Mouse (Mus musculus) adrenal gland (tissue): ENCODE data around the gene Nlgn2.

Experiments
- intact Hi-C: fragments of 180-260 bp; cut with DNase I; formaldehyde crosslinking; loops from one replicate; pipeline ENCODE4 v1.15.1; 2025
- long read RNA-seq, 2 experiments: library from polyadenylated mRNA; unstranded; transcript quantifications; one replicate each; pipeline ENCODE4 v2.0.0; 2020; ENCODE audit warnings: borderline replicate concordance in 1 of 2; ENCODE audit not compliant: insufficient replicate concordance in 1 of 2

Gene Nlgn2
- long read RNA-seq, experiment 1, partial matches to known transcripts: 0 of 3 reads
- long read RNA-seq, experiment 1, other reads (novel, unspliced or antisense): 3 of 3 reads
- long read RNA-seq, experiment 2, partial matches to known transcripts: 0 of 4 reads
- long read RNA-seq, experiment 2, other reads (novel, unspliced or antisense): 4 of 4 reads

DNA sequence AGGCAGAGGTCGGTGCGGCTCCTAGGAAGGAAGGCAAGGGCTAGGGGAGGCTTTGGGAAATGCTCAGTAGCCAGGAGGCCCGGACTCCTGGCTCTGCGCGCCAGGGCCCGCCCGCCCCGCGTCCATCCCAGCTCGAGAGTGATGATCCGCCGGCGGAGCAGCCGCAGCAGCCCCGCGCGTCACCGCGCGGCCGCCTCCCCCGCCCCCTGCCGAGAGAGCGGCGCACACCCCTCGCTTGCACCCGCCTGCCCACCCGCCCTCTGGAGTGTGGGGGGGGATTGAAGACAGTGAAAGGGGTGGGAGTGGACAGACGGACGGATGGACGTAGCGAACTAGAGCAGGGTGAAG is at the start of gene Nlgn2:
Gene Nlgn2, minus strand, starts transcription at position 181 of the 348 bp plus-strand sequence.
- intact Hi-C loops: loop anchor here (5.0 kb wide), 1 partner anchor 35 kb away; the partner anchor contains the start of gene Fgf11

DNA sequence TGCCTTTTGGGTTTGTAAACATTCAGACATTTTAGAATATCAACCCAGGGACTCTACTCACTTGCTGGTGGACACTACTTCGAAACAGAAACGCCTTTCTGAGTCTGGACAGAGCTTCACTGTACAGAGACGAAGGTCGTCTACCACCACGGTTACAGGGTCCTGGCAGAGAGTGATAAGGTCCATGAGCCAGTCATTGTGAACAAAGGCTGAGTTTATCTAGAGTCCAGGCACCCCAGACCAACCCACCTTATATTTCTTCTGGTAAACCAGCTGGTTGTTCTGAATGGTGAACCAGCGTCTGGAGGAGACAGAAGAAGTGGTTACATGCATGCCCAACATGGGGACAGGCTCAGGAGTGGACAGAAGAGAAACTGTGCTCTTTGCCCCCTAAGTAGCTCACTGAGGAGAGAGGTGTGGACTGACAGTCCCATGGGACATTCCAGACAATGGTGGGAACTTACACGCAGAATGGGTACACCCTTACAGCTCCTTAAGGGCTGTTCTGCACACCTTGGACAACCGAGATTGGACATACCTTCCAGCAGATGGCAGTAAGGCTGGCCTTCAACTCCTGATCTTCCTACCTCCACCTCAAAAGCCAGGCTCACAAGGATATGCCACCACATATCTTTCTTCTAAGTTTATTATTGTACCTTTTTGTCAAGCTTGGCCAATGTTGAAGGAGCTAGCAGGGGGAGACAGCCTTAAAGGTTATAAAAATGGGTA is 49.5 kb upstream of the Nlgn2 start:
- intact Hi-C loops: no loop called here

DNA sequence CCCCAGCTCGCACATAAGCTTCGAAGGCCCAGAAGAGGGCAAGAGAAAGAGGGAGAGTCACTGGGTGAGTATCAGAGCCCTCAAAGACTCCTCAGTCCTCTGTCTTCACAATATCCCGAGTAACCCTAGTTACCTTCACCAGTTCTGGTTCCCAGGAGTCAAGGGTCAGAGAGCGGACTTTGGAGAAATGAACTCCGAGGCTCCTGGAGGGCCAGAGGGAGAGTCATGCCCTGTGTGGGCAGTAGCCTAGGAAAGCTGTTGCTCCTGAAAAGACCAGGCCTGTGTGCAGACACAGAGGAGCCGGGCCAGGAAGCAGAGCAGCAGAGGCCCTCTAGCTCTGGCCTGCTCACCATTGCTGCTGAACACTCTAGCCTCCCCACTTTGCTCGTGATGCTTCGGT is 47.1 kb upstream of the Nlgn2 start:
- intact Hi-C loops: no loop called here

- intact Hi-C loops: no loop called here
Measured at GRCm38 (mm10) chr11:69884240-69884639, 46.7 kb upstream of the Nlgn2 start.

DNA sequence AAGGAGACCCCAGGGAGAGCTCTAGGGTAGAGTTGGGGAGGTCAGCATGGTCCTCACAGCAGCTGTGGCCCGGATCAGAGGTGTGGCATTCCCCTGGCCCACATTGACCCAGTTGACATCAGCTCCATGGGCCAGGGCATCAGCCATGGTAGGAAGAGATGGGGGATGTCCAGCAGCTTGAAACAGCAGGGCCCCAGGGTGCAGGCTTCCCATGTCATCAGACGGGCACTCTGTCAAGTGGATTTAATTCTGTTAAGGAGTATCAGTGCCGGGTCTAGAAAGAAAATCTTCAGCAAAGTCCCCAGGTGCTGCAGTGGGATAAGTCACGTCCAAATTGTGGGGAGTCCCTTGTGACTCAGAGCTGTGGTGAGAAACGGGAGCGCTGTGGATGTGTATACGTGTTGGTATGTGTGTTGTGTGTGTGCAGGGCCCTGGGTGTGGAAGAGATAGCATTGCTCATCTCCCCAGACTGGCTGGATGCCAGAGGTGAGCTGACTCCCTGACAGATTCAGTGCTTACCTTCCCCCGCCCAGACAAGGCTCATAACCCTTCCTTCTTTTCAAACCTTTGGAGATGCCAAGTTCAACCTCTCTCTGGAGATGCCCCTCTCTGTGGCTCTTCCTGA is 46.1 kb upstream of the Nlgn2 start:
- intact Hi-C loops: no loop called here

- intact Hi-C loops: no loop called here
Measured at GRCm38 (mm10) chr11:69883066-69883465, 45.5 kb upstream of the Nlgn2 start.

GRCm38 (mm10) chr11:69881787-69882670 is 44.4 kb upstream of the Nlgn2 start:
- intact Hi-C loops: no loop called here

DNA sequence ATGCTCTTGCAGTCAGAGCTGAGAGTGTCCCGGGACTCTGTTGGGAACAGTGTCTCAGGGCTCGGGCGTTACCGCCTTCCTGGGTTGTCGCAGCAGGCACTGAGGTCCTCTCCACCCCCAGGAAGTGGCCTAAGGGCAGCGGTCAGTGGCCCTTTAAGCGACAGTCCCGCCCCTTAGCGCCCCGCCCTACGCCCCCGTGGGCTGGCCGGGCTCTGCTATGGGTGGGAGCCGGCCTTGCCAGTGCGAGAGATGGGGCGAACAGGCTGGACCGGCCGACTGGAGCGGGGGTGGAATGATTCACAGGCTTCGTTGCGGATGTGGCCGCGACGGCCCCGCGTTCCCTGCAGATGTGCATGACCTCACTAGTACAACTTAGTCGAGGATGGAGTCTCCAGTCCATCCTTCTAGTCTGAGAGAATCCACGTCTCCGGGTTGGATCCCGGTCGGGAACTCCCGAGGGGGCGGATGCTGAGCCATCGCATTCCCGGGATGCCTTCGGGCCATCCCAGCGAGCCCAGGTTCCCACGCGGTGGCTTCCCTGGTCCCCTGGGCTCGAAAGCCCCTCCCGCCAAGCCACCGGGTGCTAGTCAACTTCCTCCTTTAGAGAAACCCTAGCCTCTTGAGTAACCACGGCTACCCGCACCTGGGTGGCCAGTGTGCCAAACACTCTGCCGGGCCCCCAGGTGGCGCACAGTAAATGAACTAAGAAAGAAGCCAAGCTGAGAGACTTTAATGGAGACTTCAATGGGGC is 43.4 kb upstream of the Nlgn2 start, which contains the start of gene Kctd11:
Gene Kctd11, minus strand, starts transcription at position 554 of the 751 bp plus-strand sequence.
- intact Hi-C loops: no loop called here

GRCm38 (mm10) chr11:69880506-69880852 is 42.9 kb upstream of the Nlgn2 start:
- intact Hi-C loops: no loop called here

GRCm38 (mm10) chr11:69879711-69880110 is 42.1 kb upstream of the Nlgn2 start:
- intact Hi-C loops: loop anchor here (5.0 kb wide), 2 partner anchors 72 to 112 kb away; partner anchors contain the start of genes Tmem102 and Zbtb4

GRCm38 (mm10) chr11:69878952-69879351 is 41.4 kb upstream of the Nlgn2 start:
- intact Hi-C loops: loop anchor here (5.0 kb wide), 2 partner anchors 72 to 112 kb away; partner anchors contain the start of genes Tmem102 and Zbtb4

DNA sequence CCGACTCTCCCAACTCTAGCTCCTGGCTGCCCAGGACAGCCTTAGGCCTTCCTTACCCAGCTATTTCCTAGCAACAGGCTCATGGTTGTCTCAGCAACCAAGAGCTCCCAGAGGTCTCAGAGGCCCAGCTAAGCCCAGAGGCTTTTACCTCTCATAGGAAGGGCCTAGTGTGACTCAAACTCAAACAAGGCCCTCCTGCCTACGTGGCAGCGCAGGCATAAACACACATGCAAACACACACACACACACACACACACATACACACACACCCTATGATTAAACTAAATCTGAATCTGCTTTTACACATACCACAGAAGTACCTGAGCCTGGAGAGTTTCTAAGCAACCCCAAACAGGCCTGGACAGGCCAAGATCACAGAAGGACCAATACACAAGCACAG is 40.8 kb upstream of the Nlgn2 start:
- intact Hi-C loops: loop anchor here (5.0 kb wide), 2 partner anchors 71 to 111 kb away; partner anchors contain the start of genes Tmem102 and Zbtb4

DNA sequence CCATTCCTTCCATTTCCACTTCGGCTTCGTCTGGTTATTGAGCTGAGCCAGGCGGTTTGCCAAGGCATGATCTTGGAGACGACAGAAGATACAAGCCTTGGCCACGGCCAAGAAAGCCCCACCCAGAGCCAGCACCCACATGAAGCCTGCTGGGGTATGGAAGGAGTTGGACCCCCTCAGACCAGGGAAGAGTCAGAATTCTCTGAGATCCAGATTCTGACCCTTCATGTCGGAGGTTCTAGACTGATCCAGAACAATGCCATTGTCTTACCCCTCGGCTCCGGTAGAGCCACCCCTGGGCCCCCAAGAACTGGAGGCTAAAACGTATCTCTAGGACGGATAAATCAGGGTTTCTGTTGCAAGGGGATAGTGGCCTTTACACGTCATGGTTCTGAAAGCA is 40.3 kb upstream of the Nlgn2 start, which contains the start of gene Tmem95:
Gene Tmem95, minus strand, starts transcription at position 141 of the 400 bp plus-strand sequence.
- intact Hi-C loops: loop anchor here (5.0 kb wide), 2 partner anchors 71 to 111 kb away; partner anchors contain the start of genes Tmem102 and Zbtb4

DNA sequence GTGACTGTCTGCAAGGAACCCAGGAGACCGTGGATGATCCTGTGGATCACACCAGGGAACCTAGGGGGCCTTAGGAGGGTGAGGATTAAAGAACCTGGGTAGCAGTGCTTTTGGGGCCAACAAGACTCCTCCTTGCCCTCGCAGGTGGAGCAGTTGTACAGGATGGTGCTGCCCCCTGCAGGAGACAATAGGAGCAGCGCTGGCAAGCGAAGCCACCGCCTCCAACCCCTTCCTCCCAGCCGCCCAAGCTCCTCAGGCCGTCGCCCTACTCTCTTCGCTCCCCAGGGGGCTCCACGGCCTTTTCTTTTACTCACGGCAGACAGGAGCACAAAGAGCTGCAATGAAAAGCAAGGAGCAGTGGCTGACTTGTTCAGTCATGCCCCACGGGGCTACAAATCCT is 39.3 kb upstream of the Nlgn2 start:
- intact Hi-C loops: loop anchor here (5.0 kb wide), 2 partner anchors 70 to 110 kb away; partner anchors contain the start of genes Tmem102 and Zbtb4

GRCm38 (mm10) chr11:69876186-69876585 is 38.6 kb upstream of the Nlgn2 start:
- intact Hi-C loops: loop anchor here (5.0 kb wide), 2 partner anchors 69 to 109 kb away; partner anchors contain the start of genes Tmem102 and Zbtb4

DNA sequence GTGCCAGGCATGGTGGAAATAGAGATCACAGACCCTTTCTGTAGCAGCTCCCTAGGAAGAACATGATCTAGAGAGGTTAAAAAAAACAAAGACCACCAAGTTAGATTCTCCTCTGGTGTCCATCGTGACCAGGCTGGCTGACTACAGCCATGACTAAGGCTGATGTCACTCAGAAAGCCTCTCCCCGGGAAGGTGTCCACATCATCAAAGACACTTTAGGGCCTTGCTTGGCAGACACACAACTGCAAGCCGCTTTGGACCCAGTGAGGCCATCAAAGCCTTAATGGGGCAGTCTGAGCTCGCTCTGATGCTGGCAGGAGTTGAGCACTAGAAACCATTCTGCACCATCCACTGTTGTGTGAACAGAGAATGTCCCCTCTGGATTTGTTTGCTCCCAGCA is 34.9 kb upstream of the Nlgn2 start:
- intact Hi-C loops: no loop called here

DNA sequence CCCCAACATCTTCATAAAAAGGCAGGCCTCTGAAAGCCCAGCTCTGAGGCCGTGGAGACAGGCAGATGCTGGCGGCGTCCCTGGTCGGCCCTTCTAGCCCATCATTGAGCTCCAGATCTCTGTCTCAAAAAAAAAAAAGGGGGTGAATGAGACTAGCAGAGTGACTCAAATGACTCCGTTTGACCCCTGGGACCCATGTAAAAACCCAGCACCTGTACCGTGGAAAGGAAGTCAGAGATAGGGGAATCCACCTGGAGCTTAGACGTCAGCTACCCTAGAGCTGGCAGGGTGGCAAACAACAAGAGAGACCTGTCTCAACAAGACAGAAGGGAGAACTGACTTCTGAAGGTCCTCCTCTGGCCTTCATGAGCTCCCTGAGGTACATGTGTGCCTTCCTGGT is 34.2 kb upstream of the Nlgn2 start:
- intact Hi-C loops: no loop called here

- intact Hi-C loops: no loop called here
Measured at GRCm38 (mm10) chr11:69870289-69871069, 32.9 kb upstream of the Nlgn2 start.

DNA sequence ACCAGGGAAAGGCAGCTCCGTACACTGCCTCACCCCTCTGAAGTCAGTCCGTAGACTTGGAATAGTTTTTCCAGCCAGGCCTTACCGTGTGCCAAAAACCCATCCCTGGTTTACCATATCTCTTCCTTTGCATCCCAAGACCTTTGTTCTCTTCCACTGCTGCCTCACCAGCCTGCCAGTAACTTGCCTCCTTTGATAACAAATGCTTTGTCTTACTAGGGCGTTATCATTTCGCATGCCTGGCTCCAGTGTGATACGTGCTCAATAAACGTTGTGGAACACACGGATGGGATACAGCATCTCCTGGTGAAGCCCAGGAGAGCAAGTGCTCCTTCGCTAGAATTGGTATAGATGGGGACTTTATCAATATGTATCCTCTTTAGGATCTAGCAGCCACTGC is 29.8 kb upstream of the Nlgn2 start:
- intact Hi-C loops: no loop called here
